Mouse (Mus musculus) lung, postnatal 0 days (tissue): ENCODE results near the gene Tjp3.

Experiments
- CTCF ChIP-seq: IDR thresholded peaks from 2 replicates; pipeline ENCODE4 v1.5.1; 2016; ENCODE audit warnings: antibody characterized with exemption, mild to moderate bottlenecking
- EP300 ChIP-seq: IDR thresholded peaks from 2 replicates; pipeline ENCODE4 v1.6.1; 2016; ENCODE audit warnings: antibody characterized with exemption, mild to moderate bottlenecking, control low read depth

GRCm38 (mm10) chr10:81244146-81244545 is 47.2 kb downstream of the Tjp3 start:
- TF ChIP-seq EP300 (no peak), CTCF (no peak)
